Mouse (Mus musculus) thymus, adult 2 months (tissue): Measurements from ENCODE around the gene Clns1a. TPM values are rescaled to one million over a fixed set of nuclear protein-coding genes. Genes with fewer than 3 reads are reported as not detected.

Experiments used
- DNase-seq: peaks from one replicate; pipeline ENCODE4 v3.0.0; 2021
- H3K27ac ChIP-seq: fragments of 200-500 bp; 2 replicates; pipeline ENCODE4 v1.5.1; 2012; ENCODE audit warnings: low read length, control low read depth; ENCODE audit not compliant: control insufficient read depth, insufficient read depth
- H3K27me3 ChIP-seq: fragments of 200-500 bp; 2 replicates; pipeline ENCODE4 v1.6.1; 2012; ENCODE audit warnings: mild to moderate bottlenecking, low read length, moderate library complexity, mixed read lengths; ENCODE audit not compliant: control insufficient read depth, insufficient read depth
- H3K36me3 ChIP-seq: fragments of 200-500 bp; 2 replicates; pipeline ENCODE4 v1.6.1; 2012; ENCODE audit warnings: mild to moderate bottlenecking, low read length, moderate library complexity; ENCODE audit not compliant: control insufficient read depth, insufficient read depth
- H3K4me1 ChIP-seq: fragments of 200-500 bp; replicated peaks from 2 replicates; pipeline ENCODE4 v1.6.1; 2012; ENCODE audit warnings: low read length; ENCODE audit not compliant: control insufficient read depth, insufficient read depth
- H3K4me3 ChIP-seq: fragments of 200-500 bp; 2 replicates; pipeline ENCODE4 v1.5.1; 2012; ENCODE audit warnings: mild to moderate bottlenecking, low read length, control low read depth, moderate library complexity; ENCODE audit not compliant: control insufficient read depth, insufficient read depth
- CTCF ChIP-seq: fragments of 200-500 bp; IDR thresholded peaks from 2 replicates; pipeline ENCODE4 v1.5.1; 2012; ENCODE audit warnings: mild to moderate bottlenecking, control low read depth, low read length, moderate library complexity, borderline replicate concordance; ENCODE audit not compliant: control insufficient read depth, poor library complexity, insufficient read depth; ENCODE audit errors: extremely low read depth
- POLR2A ChIP-seq: fragments of 200-500 bp; IDR thresholded peaks from 2 replicates; pipeline ENCODE4 v1.6.1; 2012; ENCODE audit warnings: mild to moderate bottlenecking, low read length, control low read depth, moderate library complexity; ENCODE audit not compliant: control insufficient read depth, poor library complexity, insufficient read depth; ENCODE audit errors: extremely low read depth
- WGBS: fragments of 180-500 bp; shearing (Covaris S2); methylation state at CpG from one replicate; pipeline ENCODE4 v1.1.7; 2018; 5-methylcytosine and 5-hydroxymethylcytosine counted together
- polyA plus RNA-seq: library from polyadenylated mRNA; depleted of rRNA; stranded (reverse); fragments of >200 nt; gene quantifications from 2 replicates; pipeline ENCODE4 v1.2.3, GENCODE M21; 2012

Gene Clns1a
- polyA plus RNA-seq, 1 experiment = 63.3 TPM

DNA sequence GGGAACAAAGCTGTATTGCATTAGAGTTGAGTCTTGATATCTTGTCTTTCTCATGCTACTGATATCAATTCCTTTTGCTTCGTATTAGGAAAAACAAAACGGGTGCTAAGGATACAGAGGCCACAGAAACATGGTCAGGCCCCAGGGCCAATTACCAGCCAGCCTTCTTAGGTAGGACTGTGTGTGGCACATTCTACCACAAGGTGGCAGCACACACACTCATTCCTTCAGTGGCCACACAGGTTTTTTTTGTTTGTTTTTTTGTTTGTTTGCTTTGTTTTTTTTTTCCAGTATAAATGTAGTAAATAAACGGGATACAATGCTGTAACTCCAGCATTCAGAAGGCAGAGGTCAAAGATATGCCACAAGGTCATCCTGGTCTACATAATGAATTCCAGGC is 48.9 kb downstream of the Clns1a start:
- H3K4me1 ChIP-seq = peaks cover 25% of the 10 kb centered on the region
- H3K27ac ChIP-seq = no peak overlapping the region
- WGBS = 16% methylated on average over 3 of the region's 3 CpGs
- DNase-seq = peak; percentile 67
- no peaks in the 10 kb centered on the region for H3K27me3 ChIP-seq
- H3K36me3 ChIP-seq = no peaks in the 10 kb centered on the region
- TF ChIP-seq POLR2A = no peak
- no peak for TF ChIP-seq CTCF
- no peak overlapping the region for H3K4me3 ChIP-seq

DNA sequence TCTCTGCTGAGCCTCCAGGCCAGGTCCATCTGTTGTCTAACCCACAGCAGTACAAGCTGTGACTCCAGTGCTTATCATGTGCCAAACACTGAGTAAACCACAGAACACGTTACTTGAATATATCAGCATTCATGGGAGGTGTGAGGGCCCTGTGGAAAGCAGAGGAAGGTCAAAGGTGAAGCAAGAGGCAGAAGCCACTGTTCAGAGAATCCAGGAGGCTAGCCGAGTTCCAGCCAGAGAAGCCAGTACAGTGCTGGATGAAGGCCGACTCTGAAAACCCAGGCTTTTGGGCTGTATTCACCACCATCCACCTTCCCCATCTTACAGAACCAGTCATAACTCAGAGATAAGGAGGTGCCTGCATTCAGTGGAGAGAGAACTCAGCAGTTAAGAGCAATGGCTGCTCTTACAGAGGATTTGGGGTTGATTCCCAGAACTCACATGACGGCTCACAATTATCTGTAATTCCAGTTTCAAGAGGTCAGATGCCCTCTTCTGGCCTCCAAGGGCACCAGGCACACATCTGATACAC is 50.8 kb downstream of the Clns1a start:
- Histone ChIP-seq H3K27ac (no peak overlapping the region), H3K4me3 (no peak overlapping the region), H3K27me3 (no peaks in the 10 kb centered on the region), H3K36me3 (no peaks in the 10 kb centered on the region), H3K4me1 (peaks cover 20% of the 10 kb centered on the region)
- no peak for DNase-seq
- TF ChIP-seq CTCF = no peak
- TF ChIP-seq POLR2A = no peak
- WGBS = 92% methylated on average over 4 of the region's 4 CpGs

DNA sequence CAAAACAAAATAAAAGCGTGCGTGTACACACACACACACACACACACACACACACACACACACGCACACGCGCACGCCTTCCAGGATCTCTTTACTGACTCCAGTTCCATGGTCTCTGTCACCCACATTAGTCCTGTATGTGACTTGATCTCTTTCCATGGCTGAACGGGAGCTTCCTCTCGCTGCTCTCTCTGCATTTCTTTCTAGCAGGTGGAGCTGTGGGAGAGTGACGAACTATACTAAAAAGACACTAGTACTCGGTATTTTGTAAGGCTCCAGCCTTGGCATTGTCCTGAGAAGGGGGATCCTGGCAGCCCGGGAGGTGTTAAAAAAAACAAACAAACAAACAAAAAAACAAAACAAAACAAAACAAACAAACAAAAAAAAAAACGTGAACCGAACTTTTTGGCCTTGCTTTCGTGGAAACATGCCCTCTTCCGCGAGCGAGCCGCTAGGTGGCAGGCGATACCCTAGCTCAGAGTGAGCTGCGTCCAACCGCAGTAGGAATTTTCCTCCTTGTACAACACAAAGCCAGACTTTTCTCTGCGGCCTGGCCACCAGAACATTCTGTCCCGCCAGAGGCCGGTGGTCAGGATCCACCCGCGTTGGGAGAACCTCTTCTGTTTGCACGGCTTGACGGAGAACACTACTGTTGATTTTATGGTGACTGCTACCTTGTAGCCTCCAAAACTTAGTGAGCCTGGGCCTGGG is 51.5 kb downstream of the Clns1a start:
- H3K27me3 ChIP-seq = no peaks in the 10 kb centered on the region
- WGBS = 23% methylated on average over 28 of the region's 28 CpGs
- peaks cover 16% of the 10 kb centered on the region for H3K4me1 ChIP-seq
- H3K36me3 ChIP-seq = no peaks in the 10 kb centered on the region
- TF ChIP-seq POLR2A = peak; percentile 45; the same call in 1 of the 2 replicates
- TF ChIP-seq CTCF = peak; percentile 91
- H3K4me3 ChIP-seq = peak overlapping the region; percentile 40
- peak; percentile 83 for DNase-seq
- peak overlapping the region; percentile 28; the same call in 1 of the 2 replicates for H3K27ac ChIP-seq

DNA sequence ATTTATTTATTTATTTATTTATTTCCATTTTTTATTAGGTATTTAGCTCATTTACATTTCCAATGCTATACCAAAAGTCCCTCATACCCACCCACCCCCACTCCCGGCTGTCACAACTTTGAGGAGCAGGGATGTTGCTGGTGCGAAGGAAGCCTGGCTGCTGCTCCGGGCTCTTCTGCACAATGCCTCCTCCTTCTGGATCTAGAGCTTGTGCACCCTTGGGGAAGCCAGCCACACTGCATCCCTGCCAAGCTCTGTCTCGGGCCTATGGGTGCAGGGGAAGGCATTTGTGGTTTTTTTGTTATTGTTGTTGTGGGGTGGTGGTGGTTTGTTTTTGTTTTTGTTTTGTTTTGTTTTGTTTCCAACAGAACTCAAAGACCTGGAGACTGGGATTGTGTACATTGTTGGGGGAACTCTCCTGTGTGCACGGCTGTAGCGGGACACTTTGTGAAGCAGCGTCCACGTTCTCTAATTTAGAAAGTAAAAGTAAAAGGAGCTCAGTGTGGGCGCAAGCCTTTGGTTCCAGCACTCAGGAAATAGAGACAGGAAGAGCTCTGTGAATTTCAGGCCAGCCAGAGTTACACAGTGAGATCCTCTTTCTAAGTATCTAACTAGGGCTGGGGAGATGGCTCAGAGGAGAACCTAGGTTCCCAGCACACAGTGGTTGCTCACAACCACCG is 52.2 kb downstream of the Clns1a start:
- DNase-seq = no peak
- peaks cover 16% of the 10 kb centered on the region for H3K4me1 ChIP-seq
- no peaks in the 10 kb centered on the region for H3K36me3 ChIP-seq
- TF ChIP-seq CTCF (no peak), POLR2A (no peak)
- 10% methylated on average over 10 of the region's 10 CpGs for WGBS
- H3K4me3 ChIP-seq = peak overlapping the region; percentile 69
- H3K27ac ChIP-seq = peak overlapping the region; percentile 95
- H3K27me3 ChIP-seq = no peaks in the 10 kb centered on the region

DNA sequence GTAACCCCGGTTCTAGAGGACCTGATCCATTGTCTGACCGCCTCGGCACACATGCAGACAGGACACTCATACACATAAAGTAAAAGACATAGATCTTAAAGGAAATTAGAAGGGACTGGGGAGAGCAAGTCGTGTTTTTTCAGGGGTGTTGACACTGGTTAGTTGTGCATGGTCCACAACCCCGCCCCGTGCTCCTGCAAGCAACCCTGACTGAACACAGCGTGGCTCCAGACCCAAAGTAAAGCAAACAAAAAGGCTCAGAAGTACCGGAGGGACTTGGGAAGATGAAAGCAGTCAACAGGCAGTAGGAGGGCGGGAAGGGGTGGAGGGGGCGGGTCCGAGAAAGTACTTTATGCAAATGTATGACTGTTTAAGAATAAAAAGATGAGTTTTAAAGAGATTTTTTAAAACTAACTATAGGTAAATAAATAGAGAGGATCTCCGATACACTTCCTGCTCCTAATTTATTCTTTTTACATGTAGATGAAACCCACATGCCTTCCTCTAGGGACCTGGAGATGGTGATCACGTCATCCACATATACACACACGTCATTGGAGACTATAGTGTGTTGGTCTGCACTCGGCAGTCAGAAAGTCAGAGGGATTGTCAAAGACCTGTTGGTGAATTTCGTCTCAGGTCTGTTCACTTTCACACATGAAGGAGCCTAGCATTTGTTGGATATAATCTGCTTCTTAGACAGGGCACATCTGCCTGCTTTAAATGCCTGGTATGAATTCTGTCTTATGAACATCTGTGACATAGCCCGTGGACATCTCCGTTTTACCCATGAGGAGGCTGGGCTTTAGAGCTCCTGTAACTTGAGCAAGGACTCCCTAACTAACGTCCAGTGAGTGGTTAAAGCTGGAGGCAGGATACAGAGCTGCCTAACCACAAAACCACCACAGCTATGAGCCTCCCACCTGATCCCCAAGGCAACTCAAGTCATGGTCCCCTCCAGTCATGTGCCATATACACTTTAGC is 53.1 kb downstream of the Clns1a start:
- Histone ChIP-seq H3K36me3 (no peaks in the 10 kb centered on the region), H3K27me3 (no peaks in the 10 kb centered on the region), H3K4me3 (peak overlapping the region; percentile 69), H3K27ac (peak overlapping the region; percentile 95), H3K4me1 (peaks cover 14% of the 10 kb centered on the region)
- peak; percentile 52 for DNase-seq
- TF ChIP-seq CTCF (no peak), POLR2A (no peak)
- 4% methylated on average over 19 of the region's 19 CpGs for WGBS

DNA sequence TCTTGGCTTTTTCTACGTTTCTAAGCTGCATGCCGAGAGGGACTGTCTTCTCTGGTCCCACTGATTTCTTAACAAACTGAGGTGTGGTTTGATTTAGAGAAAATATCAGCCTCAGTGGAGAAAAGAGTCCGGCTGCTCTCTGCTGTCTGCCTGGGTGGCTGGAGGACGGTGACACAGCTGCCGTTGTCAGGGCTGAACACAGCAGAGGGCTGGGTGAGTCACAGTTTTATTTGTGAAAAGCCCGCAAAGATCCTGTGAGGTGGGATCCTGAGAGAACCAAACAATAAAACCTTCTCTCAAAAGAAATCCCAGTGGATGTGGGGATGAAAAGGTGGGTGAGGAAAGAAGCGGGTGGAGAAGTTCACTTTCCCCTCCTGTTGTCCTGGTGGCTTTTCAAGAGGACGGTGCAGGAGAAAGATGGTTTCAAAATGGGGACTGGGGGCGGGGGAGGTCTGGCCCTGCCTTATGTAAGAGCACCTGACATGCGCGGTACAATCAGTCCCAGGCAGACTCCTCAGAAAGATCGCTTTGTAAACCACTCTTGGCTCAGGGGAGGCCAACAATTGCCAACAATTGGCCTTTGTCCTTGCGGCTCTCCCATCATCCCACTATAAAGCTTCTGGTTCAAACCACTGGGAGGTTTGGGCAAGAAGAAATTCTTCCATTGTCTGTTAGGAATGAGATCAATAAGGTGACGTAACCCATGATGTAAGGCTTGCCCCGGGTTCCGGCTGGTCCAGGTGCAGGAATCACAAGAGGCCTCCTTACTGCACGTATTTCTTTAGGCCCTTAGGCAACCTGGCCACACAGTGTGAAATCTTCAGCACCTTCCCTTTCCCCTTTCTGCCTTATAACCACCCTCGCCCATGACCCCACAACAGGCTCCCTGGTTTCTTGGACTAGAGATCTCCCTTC is 60.8 kb downstream of the Clns1a start:
- Histone ChIP-seq H3K27ac (no peak overlapping the region), H3K36me3 (no peaks in the 10 kb centered on the region), H3K27me3 (no peaks in the 10 kb centered on the region), H3K4me3 (no peak overlapping the region), H3K4me1 (peaks cover 5% of the 10 kb centered on the region)
- TF ChIP-seq POLR2A (no peak), CTCF (no peak)
- WGBS = 95% methylated on average over 18 of the region's 18 CpGs
- no peak for DNase-seq
